7 mouse cellular contexts compared by ENCODE assay signal in genomic region chr16:85799971-85800370, GRCm38 (mm10). TPM values are rescaled to one million over a fixed set of nuclear protein-coding genes. Genes with fewer than 3 reads are reported as not detected.
DNase-seq lines count a peak whose midpoint lies in the region; ATAC-seq lines count a peak whose summit lies in the region.

No protein-coding gene starts in this region.

- H3K9me3 ChIP-seq in kidney, embryonic 15.5 days (replicated peaks), result no peaks in the 10 kb centered on the region
- no peaks in the 10 kb centered on the region for H3K9me3 ChIP-seq in forebrain, embryonic 12.5 days
- no peaks in the 10 kb centered on the region for H3K9me3 ChIP-seq in limb, embryonic 11.5 days (ENCODE audit: control insufficient read depth, low read length)
- no peaks in the 10 kb centered on the region for H3K9me3 ChIP-seq in neural tube, embryonic 13.5 days

- H3K4me1 ChIP-seq in kidney, embryonic 15.5 days, result peaks cover 34% of the 10 kb centered on the region
- peaks cover 23% of the 10 kb centered on the region for H3K4me1 ChIP-seq in forebrain, embryonic 12.5 days
- H3K4me1 ChIP-seq in limb, embryonic 11.5 days (ENCODE audit: control insufficient read depth, insufficient read depth, low read length), result 0 out of 2 replicates have a peak, but pooled peaks cover 2% of the 10 kb centered on the region
- peaks cover 38% of the 10 kb centered on the region for H3K4me1 ChIP-seq in neural tube, embryonic 13.5 days (replicated peaks)

- H3K36me3 ChIP-seq in kidney, embryonic 15.5 days, result peaks cover 53% of the 10 kb centered on the region
- H3K36me3 ChIP-seq in forebrain, embryonic 12.5 days (replicated peaks), result peaks cover 33% of the 10 kb centered on the region
- H3K36me3 ChIP-seq in limb, embryonic 11.5 days (ENCODE audit: control insufficient read depth, insufficient read depth, low read length), result peaks cover 15% of the 10 kb centered on the region; the same call in 1 of the 2 replicates
- H3K36me3 ChIP-seq in neural tube, embryonic 13.5 days, result peaks cover 32% of the 10 kb centered on the region

- H3K9ac ChIP-seq in kidney, embryonic 15.5 days, result peak overlapping the region; percentile 91; the same call in 1 of the 2 replicates
- H3K9ac ChIP-seq in forebrain, embryonic 12.5 days, result no peak overlapping the region
- no peak overlapping the region for H3K9ac ChIP-seq in limb, embryonic 11.5 days (ENCODE audit: low read length)
- H3K9ac ChIP-seq in neural tube, embryonic 13.5 days, result no peak overlapping the region

- DNase-seq in kidney, adult 8-10 months, result no peak
- DNase-seq in limb, embryonic 11.5 days (ENCODE audit: low spot score), result no peak
- no peak for DNase-seq in urinary bladder, postnatal 25 days (ENCODE audit: low spot score)
- DNase-seq in frontal cortex, postnatal 14 days (ENCODE audit: low spot score in 2 of 2), result no peak

- H3K27me3 ChIP-seq in kidney, embryonic 15.5 days, result no peaks in the 10 kb centered on the region
- no peaks in the 10 kb centered on the region for H3K27me3 ChIP-seq in forebrain, embryonic 12.5 days
- no peaks in the 10 kb centered on the region for H3K27me3 ChIP-seq in limb, embryonic 11.5 days (ENCODE audit: control insufficient read depth, insufficient read depth, low read length)
- H3K27me3 ChIP-seq in neural tube, embryonic 13.5 days, result peaks cover 9% of the 10 kb centered on the region; the same call in 1 of the 2 replicates

- no peak overlapping the region for H3K27ac ChIP-seq in kidney, embryonic 15.5 days
- H3K27ac ChIP-seq in forebrain, embryonic 12.5 days, result no peak overlapping the region
- H3K27ac ChIP-seq in limb, embryonic 11.5 days (replicated peaks; ENCODE audit: low read depth, low read length), result no peak overlapping the region
- H3K27ac ChIP-seq in neural tube, embryonic 13.5 days (replicated peaks), result no peak overlapping the region

- peak overlapping the region; percentile 90 for H3K4me2 ChIP-seq in kidney, embryonic 15.5 days
- peak overlapping the region; percentile 21 for H3K4me2 ChIP-seq in forebrain, embryonic 12.5 days
- H3K4me2 ChIP-seq in limb, embryonic 11.5 days (ENCODE audit: low read depth, severe bottlenecking), result peak overlapping the region; percentile 68
- H3K4me2 ChIP-seq in neural tube, embryonic 13.5 days, result peak overlapping the region; percentile 100

- 54% methylated on average over 9 of the region's 9 CpGs for WGBS in kidney, embryonic 15.5 days
- 72% methylated on average over 9 of the region's 9 CpGs for WGBS in forebrain, embryonic 12.5 days
- 66% methylated on average over 9 of the region's 9 CpGs for whole genome bisulfite sequencing in limb, embryonic 11.5 days
- WGBS in neural tube, embryonic 13.5 days, result 71% methylated on average over 9 of the region's 9 CpGs

- H3K4me3 ChIP-seq in kidney, embryonic 15.5 days (replicated peaks), result peak overlapping the region; percentile 85
- no peak overlapping the region for H3K4me3 ChIP-seq in forebrain, embryonic 12.5 days (replicated peaks)
- peak overlapping the region; percentile 61; the same call in 1 of the 2 replicates for H3K4me3 ChIP-seq in limb, embryonic 11.5 days (ENCODE audit: low read depth, low read length)
- H3K4me3 ChIP-seq in neural tube, embryonic 13.5 days, result peak overlapping the region; percentile 62; the same call in 1 of the 2 replicates

- ATAC-seq in kidney, embryonic 15.5 days (replicated peaks; ENCODE audit: low FRiP score), result no peak
- ATAC-seq in forebrain, embryonic 12.5 days (ENCODE audit: low FRiP score), result no peak
- ATAC-seq in limb, embryonic 11.5 days (ENCODE audit: insufficient number of reproducible peaks, low FRiP score, low TSS enrichment, low read depth), result no peak
- no peak for ATAC-seq in neural tube, embryonic 13.5 days (ENCODE audit: low read depth)

RNA-seq across cellular contexts. Expression of gene Adamts1, which starts 2.9 kb away (rescaled TPM):
- 88.9 and 95.8 TPM in 2 replicates for polyA plus RNA-seq in kidney, embryonic 15.5 days (2015; fragmentation: Nextera tagmentation; extraction: Ambion mirVana)
- 10.3 and 14.3 TPM in 2 replicates for polyA plus RNA-seq in forebrain, embryonic 12.5 days (2016; fragmentation: Nextera tagmentation; extraction: Ambion mirVana)
- 21.0 and 22.3 TPM in 2 replicates for polyA plus RNA-seq in limb, embryonic 11.5 days (2014; fragmentation: Nextera tagmentation; extraction: Ambion mirVana)
- polyA plus RNA-seq in neural tube, embryonic 13.5 days (2015; fragmentation: Nextera tagmentation; extraction: Ambion mirVana), result 10.1 and 12.1 TPM in 2 replicates

Comparison
In these comparisons a context has a peak if more than half of its experiments do, and no peak if none do; other contexts are left out.
1. H3K4me2 ChIP-seq: peak in every context shown above with its lines; median percentile 100 in neural tube, embryonic 13.5 days; 90 in kidney, embryonic 15.5 days; 68 in limb, embryonic 11.5 days; 21 in forebrain, embryonic 12.5 days.